Mouse (Mus musculus) bone marrow macrophage, adult 2 months (primary cell): ENCODE results near the gene Pde3a.

Source experiments
- CTCF ChIP-seq: IDR thresholded peaks from 2 replicates; pipeline ENCODE4 v1.5.1; 2012; ENCODE audit warnings: low read depth, mild to moderate bottlenecking, low read length, moderate library complexity
- POLR2A ChIP-seq: IDR thresholded peaks from 2 replicates; pipeline ENCODE4 v1.6.1; 2012; ENCODE audit warnings: mild to moderate bottlenecking, low read depth, low read length, borderline replicate concordance

GRCm38 (mm10) chr6:141363664-141364063 is 114.6 kb downstream of the Pde3a start:
- no peak for TF ChIP-seq CTCF
- no peak for TF ChIP-seq POLR2A
